Mouse (Mus musculus): ENCODE measurements at regions not wholly inside any gene's neighbourhood (a gene's known extent, or its start where the extent isn't known, plus 50 kb on each side); places are given as distances from the start of the nearest gene placed in this dataset.

GRCm38 (mm10) chrX:35683332-35683731, 205.3 kb upstream of the Dock11 start:
- peak; percentile 1 for DNase-seq

Data from cerebellum, adult 9-10 months (tissue).